In genomic region chr4:33262897-33263296, GRCm38 (mm10) we compare ENCODE assay signal across 21 mouse cellular contexts. TPM values are rescaled to one million over a fixed set of nuclear protein-coding genes. Genes with fewer than 3 reads are reported as not detected.
DNase-seq lines count a peak whose midpoint lies in the region; TF ChIP-seq lines count a peak whose summit lies in the region.
"Had no signal": no experiment of that assay in that cellular context is flagged by ENCODE, and none has a peak within 500 bp of the region (broad histone marks: within the 10 kb centered on the region; RNA-seq: fewer than 3 reads in every experiment).

No protein-coding gene starts in this region.

- TF ChIP-seq CTCF in ES-Bruce4 (IDR thresholded peaks at IDR 0.05; ENCODE audit: low read depth, low read length): no peak

- peaks cover 11% of the 10 kb centered on the region for H3K4me1 ChIP-seq in ES-Bruce4 (ENCODE audit: control insufficient read depth, insufficient read depth, low read length)
- H3K4me1 ChIP-seq: embryonic facial prominence, embryonic 12.5 days; forebrain, embryonic 13.5 days; forebrain, embryonic 15.5 days had no signal

- no peak for TF ChIP-seq POLR2A in ES-Bruce4 (IDR thresholded peaks at IDR 0.05; ENCODE audit: insufficient read depth, low read length)

- H3K27me3 ChIP-seq in ES-Bruce4 (ENCODE audit: control insufficient read depth, insufficient read depth, low read length, poor library complexity, severe bottlenecking): no peaks in the 10 kb centered on the region
- H3K27me3 ChIP-seq: CH12.LX; embryonic facial prominence, embryonic 12.5 days; forebrain, embryonic 13.5 days; forebrain, embryonic 15.5 days; Patski had no signal

- no peaks in the 10 kb centered on the region for H3K9me3 ChIP-seq in ES-Bruce4 (replicated peaks; ENCODE audit: control insufficient read depth, insufficient read depth, low read length, poor library complexity, severe bottlenecking)
- H3K9me3 ChIP-seq: embryonic facial prominence, embryonic 10.5 days; embryonic facial prominence, embryonic 12.5 days; forebrain, embryonic 13.5 days; forebrain, embryonic 15.5 days had no signal

- no peak overlapping the region for H3K9ac ChIP-seq in ES-Bruce4 (ENCODE audit: low read depth, poor library complexity, severe bottlenecking)
- H3K9ac ChIP-seq: embryonic facial prominence, embryonic 12.5 days; forebrain, embryonic 13.5 days; forebrain, embryonic 15.5 days; forebrain, postnatal 0 days had no signal

- peak overlapping the region; percentile 76 for H3K27ac ChIP-seq in ES-Bruce4 (ENCODE audit: insufficient read depth, low read length)
- H3K27ac ChIP-seq: embryonic facial prominence, embryonic 10.5 days; embryonic facial prominence, embryonic 12.5 days; forebrain, embryonic 13.5 days; forebrain, embryonic 15.5 days had no signal

- no peaks in the 10 kb centered on the region for H3K36me3 ChIP-seq in ES-Bruce4 (ENCODE audit: control insufficient read depth, insufficient read depth, low read length, poor library complexity, severe bottlenecking)
- H3K36me3 ChIP-seq: embryonic facial prominence, embryonic 10.5 days; embryonic facial prominence, embryonic 12.5 days; forebrain, embryonic 15.5 days; G1E had no signal

- DNase-seq in R1 (ENCODE audit: low read depth, low spot score): peak; percentile 55
- no peak for DNase-seq in cerebellum, adult 9-10 months
- DNase-seq in thymus, postnatal 25 days: no peak
- DNase-seq in layer of hippocampus, adult 11-12 months (ENCODE audit: low spot score): no peak
- DNase-seq: adrenal gland, adult 8-10 months; adrenal gland, postnatal 25 days; B cell, adult 2 months; cerebellum, adult 11 months; cerebellum, adult 18-20 months; cerebellum, adult 8-10 months; cerebellum, postnatal 10 days; cerebellum, postnatal 25 days; forebrain, postnatal 0 days had no signal

- H3K4me3 ChIP-seq in ES-Bruce4 (ENCODE audit: low read depth, low read length): no peak overlapping the region
- H3K4me3 ChIP-seq: embryonic facial prominence, embryonic 10.5 days; embryonic facial prominence, embryonic 12.5 days; forebrain, embryonic 13.5 days; forebrain, embryonic 15.5 days had no signal

- 0 out of 2 replicates have a peak, but pooled peaks have one; percentile 36 for TF ChIP-seq EP300 in ES-Bruce4 (IDR thresholded peaks at IDR 0.05; ENCODE audit: insufficient read depth, low read depth, low read length)

RNA-seq across cellular contexts. Expression of gene Pnrc1, which starts 27.1 kb away (rescaled TPM):
- polyA plus RNA-seq in ES-Bruce4 (2011; ENCODE audit: insufficient read depth, insufficient read length, low read depth, missing spikeins): 70.2 and 72.9 TPM in 2 replicates

RNA-seq across cellular contexts. Expression of gene Rngtt, which starts 47.2 kb away (rescaled TPM):
- 48.5 and 51.9 TPM in 2 replicates for polyA plus RNA-seq in ES-Bruce4 (2011; ENCODE audit: insufficient read depth, insufficient read length, low read depth, missing spikeins)

RNA-seq across cellular contexts. Expression of gene Srsf12, which starts 54.1 kb away (rescaled TPM):
- 5.3 and 6.2 TPM in 2 replicates for polyA plus RNA-seq in ES-Bruce4 (2011; ENCODE audit: insufficient read depth, insufficient read length, low read depth, missing spikeins)
- polyA plus RNA-seq: G1E had no signal
